Mouse (Mus musculus): ENCODE results near the gene Scly.

- no peak for TF ChIP-seq POLR2A (IDR thresholded peaks at IDR 0.05; ENCODE audit: low read depth, low read length)
- no peak for TF ChIP-seq CTCF (IDR thresholded peaks at IDR 0.05; ENCODE audit: extremely low read depth, insufficient read length, insufficient replicate concordance, low read depth, low read length)
These were observed 53.1 kb downstream of the Scly start for GRCm38 (mm10) chr1:91351249-91351648.

Data from small intestine, adult 2 months (tissue).